Mouse (Mus musculus) G1E (cell line): ENCODE results near the gene Nfkbib. TPM values are rescaled to one million over a fixed set of nuclear protein-coding genes. Genes with fewer than 3 reads are reported as not detected.

Source experiments
- ATAC-seq: 2 replicates; pipeline ENCODE4 v1.8.0; 2016; ENCODE audit warnings: mild to moderate bottlenecking; ENCODE audit not compliant: insufficient number of reproducible peaks, poor library complexity, low FRiP score, severe bottlenecking; ENCODE audit errors: extremely low read depth
- DNase-seq: peaks from one replicate; pipeline ENCODE4 v3.0.0; 2012; ENCODE audit warnings: low spot score
- H3K27me3 ChIP-seq: 2 replicates; pipeline ENCODE4 v1.6.1; 2012; ENCODE audit warnings: mild to moderate bottlenecking, low read length, inconsistent platforms; ENCODE audit not compliant: insufficient read depth
- H3K36me3 ChIP-seq: replicated peaks from 2 replicates; pipeline ENCODE3; 2012; ENCODE audit warnings: mild to moderate bottlenecking, inconsistent platforms
- H3K4me1 ChIP-seq: 2 replicates; pipeline ENCODE4 v1.6.1; 2012; ENCODE audit warnings: low read depth, low read length, inconsistent platforms, mixed read lengths; ENCODE audit not compliant: insufficient read depth
- H3K4me3 ChIP-seq: 2 replicates; pipeline ENCODE4 v1.5.1; 2012; ENCODE audit warnings: low read depth, mild to moderate bottlenecking, inconsistent platforms, low read length, moderate library complexity, mixed read lengths
- H3K9me3 ChIP-seq: replicated peaks from 2 replicates; pipeline ENCODE4 v1.6.1; 2012; ENCODE audit warnings: inconsistent platforms
- CTCF ChIP-seq: IDR thresholded peaks from 2 replicates; pipeline ENCODE4 v1.5.1; 2012; ENCODE audit warnings: low read depth, low read length, inconsistent platforms, mixed read lengths
- GATA1 ChIP-seq: IDR thresholded peaks from 2 replicates; pipeline ENCODE4 v1.6.1; 2012; ENCODE audit warnings: borderline replicate concordance, low read length, inconsistent platforms, mixed read lengths
- GATA2 ChIP-seq: IDR thresholded peaks from 2 replicates; pipeline ENCODE4 v1.6.1; 2012; ENCODE audit warnings: low read depth, low read length, inconsistent platforms, borderline replicate concordance
- POLR2AphosphoS5 ChIP-seq: IDR thresholded peaks from 2 replicates; pipeline ENCODE4 v1.6.1; 2012; ENCODE audit warnings: low read depth, low read length, inconsistent platforms; ENCODE audit not compliant: insufficient replicate concordance
- TAL1 ChIP-seq: conservative IDR thresholded peaks from 2 replicates; pipeline ENCODE4 v1.6.1; 2012; ENCODE audit warnings: low read depth, low read length, inconsistent platforms, mixed read lengths
- polyA plus RNA-seq: library from polyadenylated mRNA; stranded (reverse); fragments of >175 nt; gene quantifications from 2 replicates; pipeline ENCODE4 v1.2.3, GENCODE M21; 2012
- total RNA-seq, 2 experiments: library from RNA; stranded (forward) in 1 of 2; stranded (reverse) in 1 of 2; fragments of 200-1000 nt in 1 of 2; fragments of >200 nt in 1 of 2; fragmentation: Nextera tagmentation in 1 of 2; gene quantifications; 2 replicates each; pipeline ENCODE4 v1.2.3; 2014 to 2017

Gene Nfkbib
- total and polyA plus RNA-seq, 3 experiments = 10.7 to 109 (median 30.4) TPM

DNA sequence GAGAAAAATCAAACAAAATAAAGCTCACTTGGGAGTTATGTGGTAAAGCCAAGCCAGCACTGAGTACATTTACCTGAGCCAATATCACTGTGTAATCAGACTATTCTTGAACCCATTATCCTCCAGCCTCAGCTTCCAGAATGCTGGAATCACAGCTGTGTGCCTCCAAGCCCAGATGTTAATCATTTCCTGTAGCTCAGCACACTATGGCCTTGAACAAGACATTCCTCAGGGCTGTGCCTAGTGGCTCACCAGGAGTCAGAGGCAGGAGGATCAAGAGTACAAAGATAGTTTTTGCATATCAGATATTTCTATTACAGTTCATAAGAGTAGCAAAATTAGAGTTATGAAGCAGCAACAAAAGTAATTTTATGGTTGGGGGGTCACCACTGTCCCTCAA is 24.4 kb upstream of the Nfkbib start:
- H3K36me3 ChIP-seq = peaks cover 18% of the 10 kb centered on the region
- DNase-seq (no peak), ATAC-seq (no peak)
- H3K4me3 ChIP-seq = no peak overlapping the region
- peaks cover 26% of the 10 kb centered on the region for H3K4me1 ChIP-seq
- no peaks in the 10 kb centered on the region for H3K9me3 ChIP-seq
- TF ChIP-seq CTCF (no peak), POLR2AphosphoS5 (no peak), GATA1 (no peak), GATA2 (no peak), TAL1 (no peak)
- H3K27me3 ChIP-seq = peaks cover 18% of the 10 kb centered on the region; the same call in 1 of the 2 replicates

DNA sequence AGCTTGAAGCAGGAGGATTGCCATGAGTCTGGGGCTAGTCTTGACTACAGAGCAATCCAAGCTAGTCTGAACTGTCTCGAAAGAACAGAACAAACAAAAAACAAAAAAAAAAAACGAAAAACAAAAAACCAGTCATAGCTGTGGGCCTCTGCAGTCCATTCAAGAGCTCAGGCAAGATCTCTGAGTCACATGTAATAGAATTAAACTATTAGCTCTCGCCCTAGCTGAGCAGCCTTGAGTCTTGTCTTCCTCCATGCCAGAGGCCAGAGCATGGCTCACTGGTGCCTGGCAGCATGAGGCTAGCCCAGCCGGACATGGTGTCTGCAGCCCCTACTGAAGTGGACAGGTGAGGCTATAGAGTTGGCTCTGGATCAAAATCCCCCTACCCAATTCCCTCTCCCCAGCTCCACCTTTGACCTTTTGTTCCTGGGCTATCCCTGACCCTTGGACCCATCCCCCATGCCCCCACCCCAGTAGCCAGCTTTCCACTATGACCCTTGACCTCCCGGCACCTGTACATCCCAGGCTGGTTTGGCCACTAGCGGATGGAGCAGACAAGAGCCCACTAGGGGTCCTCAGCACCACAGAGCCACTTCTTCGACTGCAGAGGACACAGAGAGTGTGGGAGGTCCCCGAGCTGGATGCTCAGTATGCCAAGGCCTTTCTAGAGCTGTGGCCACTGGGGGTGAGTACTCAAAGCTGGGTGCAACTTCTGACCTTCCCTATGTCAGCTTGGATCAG is 22.9 kb upstream of the Nfkbib start:
- Histone ChIP-seq H3K4me1 (peaks cover 13% of the 10 kb centered on the region), H3K36me3 (peaks cover 32% of the 10 kb centered on the region), H3K27me3 (peaks cover 12% of the 10 kb centered on the region; the same call in 1 of the 2 replicates), H3K4me3 (no peak overlapping the region), H3K9me3 (no peaks in the 10 kb centered on the region)
- ATAC-seq (no peak), DNase-seq (no peak)
- TF ChIP-seq GATA2 (no peak), GATA1 (no peak), POLR2AphosphoS5 (no peak), CTCF (no peak), TAL1 (no peak)

DNA sequence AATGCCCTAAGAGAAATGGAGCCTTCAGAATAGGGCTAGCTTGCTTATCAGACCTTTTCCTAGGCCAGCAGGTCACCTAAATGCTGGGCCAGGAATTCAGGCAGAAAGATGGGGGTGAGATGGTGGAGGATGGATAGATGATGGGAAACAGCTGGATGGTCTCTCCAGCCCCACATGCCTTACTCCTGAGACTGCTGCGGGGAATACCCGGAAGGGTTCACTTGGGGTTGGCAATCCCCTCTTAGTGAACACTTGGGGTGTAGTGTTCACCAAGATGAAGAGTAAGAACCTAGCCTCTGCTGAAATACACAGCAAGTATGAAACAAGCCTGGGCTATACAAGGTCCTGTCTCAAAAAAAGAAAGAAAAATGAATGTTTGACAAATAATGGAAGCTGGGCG is 21.9 kb upstream of the Nfkbib start:
- TF ChIP-seq POLR2AphosphoS5 = no peak
- Histone ChIP-seq H3K9me3 (no peaks in the 10 kb centered on the region), H3K4me3 (no peak overlapping the region), H3K27me3 (peaks cover 6% of the 10 kb centered on the region; the same call in 1 of the 2 replicates), H3K36me3 (peaks cover 42% of the 10 kb centered on the region), H3K4me1 (peaks cover 5% of the 10 kb centered on the region; the same call in 1 of the 2 replicates)
- no peak for DNase-seq
- no peak for ATAC-seq

DNA sequence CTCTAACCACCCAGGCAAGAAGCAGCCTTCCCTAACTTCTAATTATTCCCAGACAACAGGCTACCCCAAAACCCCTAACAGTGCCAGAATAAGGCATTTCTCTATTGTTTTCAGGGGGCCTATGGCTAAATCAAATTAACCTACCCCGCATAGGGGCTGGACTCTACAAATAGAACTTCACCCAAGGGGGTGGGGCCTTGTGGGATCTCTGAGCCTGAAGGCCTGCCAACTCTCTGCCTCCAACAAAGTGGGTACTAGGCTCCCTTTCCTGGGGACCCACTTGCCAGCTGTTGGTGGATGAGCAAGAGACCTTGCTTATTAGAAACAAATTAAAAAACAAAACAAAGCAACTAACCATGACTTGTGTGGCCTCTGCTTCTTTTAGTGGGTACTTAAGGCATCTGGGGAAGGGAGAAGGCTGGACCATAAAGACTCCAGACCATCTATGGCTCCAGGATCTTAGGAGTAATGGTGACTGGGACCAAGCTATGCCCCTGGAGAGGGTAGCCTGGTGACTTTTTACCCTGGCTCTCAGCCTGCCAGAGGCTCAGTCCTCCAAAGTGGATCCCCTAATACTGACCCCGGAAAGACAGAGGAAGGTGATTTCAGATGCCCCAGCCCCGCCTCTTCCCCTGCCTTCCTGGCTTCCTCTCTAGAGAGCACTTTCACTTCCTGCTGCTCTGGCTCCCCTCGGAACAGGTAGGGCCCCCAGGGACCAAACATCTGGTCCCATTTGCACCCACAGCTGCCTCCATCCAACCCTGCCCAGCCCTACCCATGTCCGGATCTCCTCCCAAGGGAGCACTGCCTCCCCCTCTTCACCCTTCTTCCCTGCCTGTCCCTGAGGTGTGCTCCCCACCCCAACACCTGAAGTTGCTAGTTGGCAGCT is 21.2 kb upstream of the Nfkbib start, which contains the start of gene Rinl:
Gene Rinl (plus strand): TSS at position 663 of the 889 bp plus-strand sequence.
- Histone ChIP-seq H3K9me3 (no peaks in the 10 kb centered on the region), H3K4me3 (no peak within 1 kb of the TSS; the same call in 1 of the 2 replicates), H3K36me3 (peaks cover 49% of the 10 kb centered on the region), H3K4me1 (0 out of 2 replicates have a peak, but pooled peaks cover 5% of the 10 kb centered on the region), H3K27me3 (peaks cover 6% of the 10 kb centered on the region; the same call in 1 of the 2 replicates)
- DNase-seq (no peak), ATAC-seq (no peak)
- TF ChIP-seq CTCF = no peak
- no peak for TF ChIP-seq TAL1
- no peak for TF ChIP-seq GATA2
- no peak for TF ChIP-seq GATA1
- TF ChIP-seq POLR2AphosphoS5 = no peak

GRCm38 (mm10) chr7:28787884-28788283 is 20.6 kb upstream of the Nfkbib start:
- H3K9me3 ChIP-seq = no peaks in the 10 kb centered on the region
- no peak for ATAC-seq
- no peak overlapping the region for H3K4me3 ChIP-seq
- H3K4me1 ChIP-seq = 0 out of 2 replicates have a peak, but pooled peaks cover 5% of the 10 kb centered on the region
- H3K36me3 ChIP-seq = peaks cover 56% of the 10 kb centered on the region
- TF ChIP-seq GATA1 (no peak), CTCF (no peak), TAL1 (no peak), POLR2AphosphoS5 (no peak), GATA2 (no peak)
- DNase-seq = no peak
- peaks cover 6% of the 10 kb centered on the region; the same call in 1 of the 2 replicates for H3K27me3 ChIP-seq

DNA sequence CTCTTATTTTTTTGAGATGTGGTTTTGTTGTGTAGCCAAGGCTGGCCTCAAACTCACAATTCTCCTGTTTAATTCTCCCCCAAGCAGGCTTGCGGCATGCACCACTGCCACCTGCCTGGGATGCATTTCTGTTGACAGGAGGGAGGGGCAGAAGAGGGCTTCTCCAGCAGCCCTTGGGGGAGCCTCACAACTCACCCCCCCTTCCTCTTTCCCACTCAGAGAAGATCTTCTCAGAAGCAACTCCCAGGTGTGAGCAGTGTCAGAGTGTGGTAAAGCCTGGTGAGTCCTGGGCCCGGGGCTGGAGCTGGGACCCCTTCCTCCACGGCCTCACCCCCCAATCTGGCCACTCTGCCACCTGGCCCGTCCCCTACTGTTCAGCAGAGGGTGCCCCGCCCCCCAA is 17.8 kb upstream of the Nfkbib start:
- TF ChIP-seq GATA2 (no peak), TAL1 (no peak), POLR2AphosphoS5 (no peak), CTCF (no peak), GATA1 (no peak)

More for the DNA sequence above, 17.8 kb upstream of the Nfkbib start:
- no peaks in the 10 kb centered on the region for H3K27me3 ChIP-seq
- DNase-seq (no peak), ATAC-seq (no peak)
- H3K4me1 ChIP-seq = peaks cover 2% of the 10 kb centered on the region
- H3K9me3 ChIP-seq = no peaks in the 10 kb centered on the region
- H3K4me3 ChIP-seq = no peak overlapping the region
- peaks cover 82% of the 10 kb centered on the region for H3K36me3 ChIP-seq
